Mouse (Mus musculus) left cerebral cortex, adult 9 months (tissue): ENCODE results near the gene Ripply1.

ENCODE experiments used
- DNase-seq, 2 experiments: peaks; one replicate each; pipeline ENCODE4 v3.0.0; 2022; ENCODE audit warnings: low spot score in 2 of 2

Gene Ripply1

DNA sequence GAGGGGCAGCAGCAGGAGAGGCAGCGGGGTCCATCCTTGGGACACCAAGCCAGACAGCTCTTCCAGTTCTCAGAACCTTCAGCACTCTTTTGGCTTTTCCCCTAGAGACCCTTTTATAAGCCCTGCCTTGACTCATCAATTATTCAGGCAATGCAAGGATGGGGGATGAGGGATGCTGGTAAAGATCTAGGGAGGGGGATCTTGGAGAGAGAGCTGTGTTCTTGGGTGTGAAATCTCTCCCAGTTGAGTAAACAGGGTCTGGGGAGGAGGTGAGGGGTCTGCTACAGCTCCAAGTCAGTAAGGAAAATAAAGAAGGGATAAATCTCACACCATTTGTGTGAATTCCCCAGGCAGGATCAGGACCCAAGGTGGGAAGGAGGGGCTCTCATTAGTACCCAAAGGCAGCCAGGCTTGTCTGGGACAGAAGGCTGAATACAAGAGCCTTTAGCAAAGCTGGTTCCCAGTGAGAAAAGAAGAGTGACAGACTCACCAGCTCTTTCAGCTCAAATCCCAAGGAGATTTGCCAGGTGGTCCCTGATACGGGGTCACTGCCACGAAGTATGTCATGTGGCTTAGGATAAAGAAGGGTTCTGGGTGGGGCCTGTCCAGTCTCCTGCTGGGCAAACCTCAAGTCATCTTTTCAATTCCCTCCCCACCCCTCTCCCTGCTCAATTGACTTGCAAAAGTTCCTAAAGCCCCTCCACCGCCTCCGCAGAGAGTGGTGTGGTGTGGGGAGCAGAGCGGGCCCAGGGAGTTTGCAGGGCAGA, at the start of gene Ripply1:
Gene Ripply1 (minus strand): TSS at position 76 of the 767 bp plus-strand sequence.
- DNase-seq: no peak

DNA sequence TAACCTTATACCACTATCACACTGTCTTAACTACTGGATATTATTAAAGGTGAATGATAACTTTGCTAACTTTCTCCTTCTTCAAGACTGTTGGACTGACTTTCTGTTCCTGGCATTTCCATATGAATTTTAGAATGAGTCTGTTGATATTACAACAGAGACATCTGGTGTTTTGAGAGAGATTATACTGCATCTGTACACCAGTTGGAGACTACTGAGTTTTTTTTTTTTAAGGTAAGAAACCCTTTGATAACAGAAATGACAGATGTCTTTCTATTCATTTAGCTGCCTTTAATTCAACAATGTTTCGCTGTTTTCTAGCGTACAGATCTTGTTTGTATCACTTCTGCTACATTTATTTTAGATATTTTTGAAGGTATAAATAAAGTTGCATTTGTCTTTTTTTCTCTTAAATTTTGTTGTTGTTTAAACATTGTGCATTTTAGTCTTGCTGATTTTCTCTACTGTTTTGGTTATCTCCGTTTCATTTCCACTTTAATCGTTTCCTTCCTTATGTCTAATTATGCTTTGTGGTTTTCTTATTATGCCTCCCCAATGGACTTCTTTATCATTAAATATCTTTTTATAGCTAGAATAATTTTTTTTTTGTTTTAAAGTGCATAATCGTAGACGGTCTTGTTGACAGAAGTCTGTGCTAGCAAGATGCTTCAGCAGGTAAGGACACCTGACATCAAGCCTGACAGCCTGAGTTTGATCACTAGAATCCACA, 46.4 kb upstream of the Ripply1 start:
- DNase-seq: no peak

DNA sequence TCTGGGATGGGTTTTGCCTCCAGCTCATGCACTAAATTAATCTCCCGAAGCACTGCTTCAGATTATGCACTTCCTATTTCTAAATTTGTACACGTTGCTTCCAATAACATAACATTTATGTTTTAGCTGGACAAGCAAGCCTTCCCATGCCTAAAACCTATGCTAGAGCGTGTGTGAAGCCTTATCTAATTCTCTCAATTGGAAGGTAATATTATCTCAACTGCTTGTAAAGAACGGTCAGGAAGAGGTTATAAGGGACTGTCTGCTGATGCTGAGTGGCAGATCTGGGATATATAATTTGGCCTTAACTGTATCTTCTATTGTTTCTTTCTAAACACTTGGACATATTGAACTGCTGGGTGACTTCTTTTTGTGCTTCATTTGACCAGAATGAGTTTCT, 44.8 kb upstream of the Ripply1 start:
- DNase-seq: no peak

DNA sequence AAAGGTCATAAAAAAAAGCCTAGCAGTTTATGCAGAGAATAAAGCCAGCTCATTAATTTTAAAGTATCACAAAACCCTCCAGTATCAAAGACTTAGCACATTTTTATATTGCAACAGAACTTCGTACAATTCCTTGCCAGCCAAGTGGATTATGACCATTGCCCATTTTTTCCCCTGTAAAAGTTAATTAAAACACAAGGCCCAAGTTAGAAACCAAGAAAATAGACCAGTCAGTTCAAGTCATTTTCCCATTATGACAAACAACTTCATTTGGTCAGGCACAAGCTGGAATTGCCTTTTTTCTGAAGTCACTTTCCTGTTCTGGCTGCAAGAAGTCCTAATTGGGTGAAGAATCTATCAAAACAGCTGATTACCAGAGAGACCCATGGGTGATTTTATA, 43.2 kb upstream of the Ripply1 start:
- no peak for DNase-seq

DNA sequence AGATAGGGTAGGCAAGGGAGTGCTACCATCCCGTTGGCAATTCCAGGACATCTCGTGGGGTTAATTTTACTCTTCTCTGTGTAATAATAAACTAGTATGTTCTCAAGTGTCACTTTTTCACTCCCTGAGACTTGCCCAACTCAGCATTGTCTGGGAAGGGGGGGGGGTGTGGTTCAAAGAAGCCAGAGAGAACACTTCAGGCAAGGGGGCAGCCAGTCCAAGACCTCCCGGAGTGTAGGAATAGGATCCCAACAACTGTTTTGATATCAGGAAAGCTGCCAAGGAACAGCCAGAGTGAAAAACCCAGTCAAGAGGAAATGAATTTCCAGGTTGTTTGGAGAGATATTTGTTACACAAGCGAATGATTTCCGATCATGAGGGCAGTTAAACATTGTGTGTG, 33.0 kb upstream of the Ripply1 start:
- DNase-seq: no peak

DNA sequence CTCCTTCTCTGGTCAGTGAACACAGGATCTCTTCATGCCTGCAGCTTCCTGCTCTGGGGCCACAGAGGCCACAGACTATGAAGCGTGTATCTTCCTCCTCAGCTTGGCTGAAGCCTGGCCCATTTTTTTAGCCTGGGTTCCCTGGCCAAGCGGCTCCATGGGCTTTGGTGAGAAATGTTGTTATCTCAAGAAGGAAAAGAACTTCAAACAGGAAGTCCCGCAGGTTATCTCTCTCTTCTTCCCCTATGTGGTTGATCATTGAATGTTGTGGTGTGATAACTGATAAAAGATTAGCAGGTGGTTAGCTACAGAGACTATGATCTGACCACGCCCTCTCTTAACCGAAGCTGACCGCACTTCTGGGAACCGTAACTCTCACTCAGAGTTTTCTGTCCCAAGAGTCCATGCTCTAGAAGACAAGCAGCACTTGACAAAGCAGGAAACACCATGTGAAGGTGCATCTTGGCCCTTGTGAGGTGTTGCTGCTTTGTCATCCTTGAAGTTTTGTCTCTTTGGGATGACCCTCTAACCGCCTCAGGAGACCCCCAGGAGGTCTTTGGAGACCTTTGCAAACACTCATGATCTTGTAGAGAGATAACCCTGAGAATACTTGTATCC, 32.0 kb upstream of the Ripply1 start:
- DNase-seq: no peak

DNA sequence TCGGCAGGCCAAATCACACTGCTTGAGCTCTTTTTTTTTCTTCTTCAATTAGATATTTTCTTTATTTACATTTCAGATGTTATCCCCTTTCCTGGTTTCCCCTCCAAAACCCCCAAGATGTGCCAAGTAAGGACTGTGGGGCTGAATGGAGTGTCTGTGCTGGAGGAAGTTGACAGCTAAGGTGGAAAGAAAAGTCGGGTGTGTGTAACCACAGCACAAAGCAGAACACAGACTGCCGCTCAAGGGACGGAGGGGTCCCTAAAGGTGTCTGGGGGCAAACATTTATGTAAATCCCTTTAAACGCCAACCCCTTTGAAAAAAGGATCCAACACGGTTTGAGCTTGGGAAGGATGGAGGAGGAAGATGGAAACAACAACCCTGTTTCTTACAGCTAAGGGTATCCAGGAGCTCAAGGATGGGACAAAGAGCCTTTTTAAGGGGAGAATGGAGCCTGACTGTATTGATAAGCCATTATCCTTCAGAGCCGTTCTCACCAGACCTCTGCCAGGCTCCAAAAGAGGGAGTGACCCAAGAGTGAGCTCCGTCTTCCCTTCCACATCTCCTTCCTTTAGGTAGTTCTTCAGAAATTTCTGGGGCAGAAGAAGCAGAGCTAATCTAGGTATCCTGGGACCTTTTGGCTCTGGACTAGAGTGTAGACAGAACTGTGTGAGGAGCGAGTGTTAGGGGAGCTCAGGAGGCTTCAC, 31.3 kb upstream of the Ripply1 start:
- no peak for DNase-seq

DNA sequence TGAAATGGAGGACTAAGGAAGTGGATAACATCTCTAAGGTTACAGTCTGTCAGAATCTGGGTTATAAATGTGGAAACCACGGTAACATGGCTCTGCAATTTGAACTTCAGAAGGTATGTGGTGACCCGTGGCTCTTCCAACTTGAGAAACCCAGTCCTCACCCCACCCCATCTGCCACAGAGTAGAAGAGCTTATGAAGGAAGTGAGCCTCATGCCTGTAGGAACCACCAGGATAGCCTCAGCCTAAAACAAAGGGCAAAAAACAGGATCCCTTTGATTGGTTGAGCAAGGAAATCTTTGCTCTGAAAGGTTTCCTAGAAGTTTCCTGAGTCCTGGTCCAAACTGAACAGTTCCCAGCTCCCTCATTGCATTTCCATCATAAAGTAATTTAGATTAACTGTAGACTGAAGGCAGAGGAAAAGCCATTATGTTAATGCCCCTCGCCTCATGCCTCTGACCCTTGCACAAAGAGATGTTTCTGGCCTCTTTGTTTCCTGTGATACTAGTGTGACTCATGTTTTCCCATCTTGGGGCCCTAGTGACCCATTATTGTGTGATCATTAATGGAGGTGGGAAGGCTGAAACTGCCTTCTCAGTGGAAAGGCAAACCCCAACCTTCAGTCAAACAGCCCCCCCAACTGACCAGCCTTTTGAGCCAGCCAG, 30.6 kb upstream of the Ripply1 start:
- DNase-seq: no peak

DNA sequence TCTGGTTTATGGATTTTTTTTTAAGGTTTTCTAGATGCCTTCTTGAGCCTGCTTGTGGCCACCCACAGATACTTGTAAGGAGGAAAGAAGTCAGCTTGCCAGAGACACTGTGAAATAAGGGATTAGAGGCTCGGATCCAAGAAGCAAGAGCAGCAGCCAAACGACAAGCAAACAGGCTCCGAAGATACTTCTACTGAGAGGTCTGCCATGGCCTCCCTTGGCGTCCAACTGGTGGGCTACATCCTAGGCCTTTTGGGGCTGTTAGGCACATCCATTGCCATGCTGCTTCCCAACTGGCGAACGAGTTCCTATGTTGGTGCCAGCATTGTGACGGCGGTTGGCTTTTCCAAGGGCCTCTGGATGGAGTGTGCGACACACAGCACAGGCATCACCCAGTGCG, 26.3 kb upstream of the Ripply1 start:
- no peak for DNase-seq

DNA sequence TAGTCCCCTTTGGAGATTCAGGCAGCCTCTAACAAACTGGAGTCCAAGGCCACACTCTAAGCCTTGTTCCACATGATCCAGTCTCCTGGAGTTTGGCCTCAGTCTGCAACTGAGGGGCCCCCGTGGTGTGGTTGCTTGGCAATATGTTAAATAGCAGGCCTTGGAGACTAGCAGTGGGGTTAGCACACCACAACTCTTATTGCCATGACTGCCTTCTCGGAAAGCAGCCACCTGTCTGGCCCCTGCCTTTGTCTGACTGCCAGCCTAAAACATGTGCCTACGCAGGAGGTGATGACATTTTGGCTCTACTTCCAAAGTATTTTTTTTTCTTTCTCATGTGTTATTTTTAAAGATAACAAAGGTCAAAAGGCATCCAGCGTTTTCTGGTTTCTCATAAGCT, 25.9 kb upstream of the Ripply1 start:
- DNase-seq: peak in 1 of 2 experiments; percentile 3

DNA sequence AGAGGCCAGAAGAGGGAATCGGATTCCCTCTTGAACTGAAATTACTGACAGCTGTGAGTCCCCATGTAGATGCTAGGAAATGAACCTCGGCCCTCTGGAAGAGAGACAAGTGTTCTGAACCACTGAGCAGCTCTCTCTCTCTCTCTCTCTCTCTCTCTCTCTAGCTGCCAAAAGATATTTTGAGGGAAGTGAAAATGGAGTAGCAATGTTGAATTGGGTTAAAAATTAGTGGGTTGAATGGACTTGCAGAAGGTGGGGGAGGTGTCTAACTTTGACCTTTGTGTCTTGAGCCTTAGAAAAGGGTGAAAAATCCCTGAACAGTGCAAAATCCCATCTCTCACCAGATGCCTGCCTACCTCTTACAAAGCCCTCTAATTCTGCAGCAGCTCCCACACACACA, 25.2 kb upstream of the Ripply1 start:
- DNase-seq: no peak

DNA sequence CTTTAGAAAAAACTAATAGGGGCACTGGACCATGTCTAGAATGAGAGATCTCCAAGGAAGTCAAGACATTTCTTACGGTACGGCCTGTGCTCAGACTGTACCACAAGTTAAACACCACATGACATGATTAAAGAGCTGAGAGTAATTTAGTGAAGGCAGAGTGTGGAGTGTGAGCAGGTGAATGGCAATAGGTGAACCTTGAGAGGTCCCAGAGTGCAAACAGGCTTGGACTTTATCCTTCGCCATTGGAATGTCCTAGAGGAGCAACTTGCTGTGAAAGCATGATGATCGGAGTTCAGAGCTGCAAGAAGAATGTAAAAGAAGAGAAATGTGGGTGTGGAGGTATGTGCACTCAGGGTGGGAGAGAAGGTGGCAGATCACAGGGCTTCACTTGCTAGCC, 23.8 kb upstream of the Ripply1 start:
- DNase-seq: no peak

DNA sequence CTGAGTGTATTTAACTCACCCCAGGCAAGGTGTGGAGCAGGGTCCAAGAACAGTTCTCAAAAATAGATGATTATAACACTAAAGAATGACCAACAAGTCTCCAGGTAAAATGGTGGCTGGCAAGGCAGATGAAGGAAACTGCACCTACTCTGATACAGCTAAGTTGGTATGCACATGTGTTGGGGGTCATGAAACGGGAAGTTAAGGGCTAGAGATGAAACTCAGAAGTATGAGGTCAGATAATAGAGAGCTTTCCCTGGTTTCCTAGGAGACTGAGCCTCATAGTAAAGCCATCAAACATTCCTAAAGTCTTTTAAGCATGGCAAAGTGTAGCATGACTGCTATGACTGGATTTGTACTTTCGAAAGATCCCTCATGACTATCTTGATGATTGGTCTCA, 20.9 kb upstream of the Ripply1 start:
- no peak for DNase-seq

DNA sequence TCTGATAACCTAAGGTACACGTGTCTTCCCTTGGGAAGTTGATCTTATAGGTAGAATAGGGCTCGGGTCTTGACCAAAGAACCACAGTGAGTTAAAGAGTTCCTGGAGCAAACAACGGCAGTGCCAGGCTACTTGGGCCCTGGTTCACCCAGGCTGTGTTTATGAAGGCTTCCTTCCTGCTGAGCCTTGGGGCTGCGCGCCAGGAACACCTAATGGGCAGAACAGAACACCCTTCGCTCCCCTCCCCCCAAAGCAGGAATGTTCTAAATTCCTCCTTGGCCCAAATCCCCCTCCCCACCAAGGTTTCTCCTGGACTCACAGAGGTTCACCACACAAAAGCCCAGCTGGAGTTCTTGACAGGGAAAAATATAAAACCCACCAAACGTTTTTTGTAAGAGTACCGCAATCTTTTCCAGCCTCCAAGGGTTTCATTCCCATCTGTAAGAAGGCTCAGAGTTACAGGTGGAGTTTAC, 18.3 kb upstream of the Ripply1 start, which contains the start of gene Cldn2:
Gene Cldn2 (plus strand): TSS at position 423 of the 473 bp plus-strand sequence.
- no peak for DNase-seq

DNA sequence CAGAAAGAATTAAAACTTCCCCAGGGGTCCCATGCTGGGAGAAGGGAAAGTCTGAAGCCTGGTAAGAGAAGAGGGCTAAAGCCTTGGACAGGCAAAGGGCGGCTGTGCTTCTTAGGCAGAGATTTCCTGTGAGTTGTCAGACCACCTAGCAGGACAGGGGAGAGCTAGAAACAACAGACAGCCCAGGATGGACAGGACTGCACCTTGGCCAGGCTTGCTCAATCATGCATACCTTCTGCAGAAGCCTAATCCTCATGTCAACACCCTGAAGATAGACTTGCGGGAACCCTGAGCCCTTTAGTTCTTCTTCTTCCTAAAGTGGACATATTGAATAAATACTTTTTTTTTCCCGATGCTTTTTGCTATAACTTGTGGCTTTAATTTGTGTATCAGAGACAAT, 17.8 kb upstream of the Ripply1 start:
- no peak for DNase-seq

DNA sequence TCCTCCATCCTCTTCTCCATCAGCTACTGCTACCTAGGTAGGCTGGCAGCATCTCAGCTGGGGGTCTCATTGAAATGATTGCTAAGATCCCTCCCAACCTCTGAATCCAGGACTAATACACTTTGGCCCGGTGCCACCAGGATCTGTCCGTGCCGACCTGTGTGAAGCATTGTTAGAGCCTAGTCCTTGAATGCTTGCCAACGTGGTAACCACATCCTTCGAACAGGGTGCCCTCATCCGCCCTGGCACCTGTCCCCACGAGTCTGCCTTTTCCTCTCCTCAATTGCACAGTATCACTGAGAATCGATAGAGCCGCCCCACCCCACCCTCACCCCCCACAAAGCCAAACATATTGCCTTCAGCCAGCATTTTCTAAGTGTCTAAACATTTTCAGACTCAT, 15.7 kb upstream of the Ripply1 start:
- DNase-seq: no peak

DNA sequence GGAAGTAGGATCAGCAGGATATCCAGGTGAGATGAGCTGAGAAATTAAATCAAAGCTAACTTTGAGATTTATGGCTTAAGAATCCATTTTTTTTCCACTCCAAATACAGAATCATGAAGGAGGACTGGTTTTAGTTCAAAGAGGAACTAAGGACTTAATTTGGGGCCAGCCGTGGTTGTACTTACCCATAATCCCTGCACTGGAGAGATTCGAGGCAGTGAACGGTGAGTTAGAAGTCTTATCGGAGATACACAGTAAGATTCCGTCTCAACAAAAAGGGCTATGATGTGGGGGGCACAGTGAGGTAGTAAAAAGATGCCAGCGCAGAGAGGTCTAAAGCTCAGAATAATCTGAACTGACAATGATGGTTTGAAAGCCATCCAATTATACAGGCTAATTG, 13.9 kb upstream of the Ripply1 start:
- no peak for DNase-seq

DNA sequence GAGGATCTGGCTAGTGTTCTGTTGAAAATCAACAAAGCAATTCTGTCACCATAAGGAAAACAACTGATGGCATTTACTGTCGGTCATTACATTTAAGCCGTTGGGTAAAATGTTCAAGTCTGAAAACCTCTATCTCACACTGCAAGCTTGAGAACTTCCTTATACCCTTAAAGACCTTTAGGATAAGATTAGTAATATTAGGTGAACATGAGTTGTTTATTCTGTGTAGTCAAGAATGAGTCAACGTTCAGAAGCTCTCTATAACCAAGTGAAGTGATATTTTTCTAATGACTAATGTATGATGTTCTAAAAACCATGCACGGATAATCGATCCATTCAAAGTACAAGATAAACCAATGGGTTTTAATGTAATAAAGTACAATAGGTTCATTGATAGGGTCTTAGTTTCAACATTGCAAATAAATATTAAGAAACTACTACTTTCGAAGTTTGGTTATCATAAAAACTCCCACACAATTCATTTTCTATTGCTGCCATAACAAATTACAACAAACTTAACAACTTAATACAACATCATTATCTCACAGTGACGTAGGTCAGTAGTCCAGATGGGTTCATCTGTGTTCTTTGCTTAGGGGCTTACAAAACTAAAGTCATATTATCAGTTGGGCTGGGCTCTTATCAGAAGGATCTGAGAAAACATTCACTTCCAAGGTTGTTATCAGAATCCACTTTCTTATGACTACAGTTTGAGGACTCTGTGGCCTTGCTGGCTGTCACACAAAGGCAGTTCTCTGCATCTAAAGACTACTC, 12.1 kb upstream of the Ripply1 start:
- no peak for DNase-seq

DNA sequence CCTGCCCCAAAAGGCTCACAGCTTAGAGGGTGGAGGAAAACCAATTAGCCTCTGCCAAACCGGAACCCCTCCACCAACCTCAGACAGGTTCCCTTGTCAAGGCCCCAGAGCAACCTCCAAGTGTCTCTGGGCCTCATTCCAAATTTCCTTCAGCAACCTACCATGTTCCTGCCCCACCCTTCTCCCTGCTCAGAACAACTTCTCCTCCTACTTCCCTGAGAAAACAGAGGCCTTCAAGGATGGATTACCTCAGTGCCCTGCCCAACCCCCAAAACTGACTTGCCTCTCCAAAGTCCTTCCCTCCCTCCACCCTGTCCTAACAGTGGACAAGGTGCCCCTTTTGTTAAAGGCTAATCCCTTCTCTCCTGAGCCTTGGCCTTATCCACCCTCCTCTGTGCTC, 3.6 kb upstream of the Ripply1 start:
- no peak for DNase-seq

DNA sequence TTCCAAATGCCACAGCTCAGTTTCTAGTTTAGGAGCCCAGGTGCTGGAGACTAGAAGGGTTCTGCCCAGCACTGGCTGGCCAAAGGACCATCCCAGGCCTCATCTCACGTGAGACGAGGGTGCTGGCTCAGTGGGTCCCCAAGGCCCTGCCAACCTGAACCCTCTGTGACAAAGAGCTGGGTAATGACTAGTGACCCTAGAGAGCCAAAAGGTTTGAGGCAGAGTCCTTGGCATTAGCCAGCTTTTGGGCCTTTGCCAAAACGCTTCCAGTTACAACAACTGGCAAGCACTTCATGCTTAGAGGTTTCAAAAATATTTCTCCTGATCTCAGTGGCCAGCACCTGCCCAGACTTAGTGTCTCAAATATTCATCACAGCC, 881 bp upstream of the Ripply1 start:
- no peak for DNase-seq

DNA sequence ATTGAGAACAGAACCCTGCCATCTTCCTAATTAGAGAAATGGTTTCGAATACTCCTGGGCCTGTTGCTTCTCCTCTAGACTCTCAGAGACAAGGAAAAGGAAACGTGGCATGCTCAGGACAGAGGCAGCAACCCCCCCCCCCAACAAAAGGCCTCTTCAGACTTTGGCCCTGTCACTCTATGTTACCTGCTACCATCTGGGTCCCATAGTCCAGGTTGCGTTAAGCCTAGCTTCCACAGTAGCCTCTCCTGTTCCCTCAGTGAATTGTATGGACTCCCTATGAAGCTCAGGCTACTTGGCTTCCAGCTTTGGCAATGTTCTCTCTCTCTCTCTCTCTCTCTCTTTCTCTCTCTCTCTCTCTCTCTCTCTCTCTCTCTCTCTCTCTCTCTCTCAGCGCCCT, 590 bp downstream of the Ripply1 start:
- DNase-seq: no peak
